Mouse (Mus musculus) kidney, postnatal 14 days (tissue): ENCODE data around the gene Mb.
A peak's percentile ranks its signal among the peaks of the same experiment; 100 is the strongest.
"Not testable (repeated sequence)": the region's sequence is repeated elsewhere in the genome, so short reads cannot be mapped to it uniquely, and the experiment has no call there.

Experiments
- DNase-seq: peaks from one replicate; pipeline ENCODE4 v3.0.0; 2022; ENCODE audit warnings: mixed read lengths

Gene Mb

DNA sequence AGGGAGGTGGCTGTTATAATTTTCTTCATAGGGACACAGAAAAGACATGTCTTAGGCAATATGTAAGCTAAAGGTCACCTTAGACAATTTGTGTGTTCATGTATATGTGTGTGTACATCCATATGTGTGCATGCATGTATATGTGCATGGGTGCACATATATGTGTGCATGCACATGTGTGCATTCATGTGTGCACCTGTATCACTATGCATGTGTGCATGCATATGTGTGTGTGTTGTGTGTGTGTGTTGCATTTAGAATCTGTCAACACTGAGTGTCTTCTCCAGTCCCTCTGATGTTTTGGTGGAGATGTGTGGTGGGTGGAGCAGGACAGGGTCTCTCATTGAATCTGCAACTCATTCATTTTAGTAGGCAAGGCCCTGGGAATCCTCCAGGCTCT, 12.3 kb upstream of the Mb start:
- no peak for DNase-seq

DNA sequence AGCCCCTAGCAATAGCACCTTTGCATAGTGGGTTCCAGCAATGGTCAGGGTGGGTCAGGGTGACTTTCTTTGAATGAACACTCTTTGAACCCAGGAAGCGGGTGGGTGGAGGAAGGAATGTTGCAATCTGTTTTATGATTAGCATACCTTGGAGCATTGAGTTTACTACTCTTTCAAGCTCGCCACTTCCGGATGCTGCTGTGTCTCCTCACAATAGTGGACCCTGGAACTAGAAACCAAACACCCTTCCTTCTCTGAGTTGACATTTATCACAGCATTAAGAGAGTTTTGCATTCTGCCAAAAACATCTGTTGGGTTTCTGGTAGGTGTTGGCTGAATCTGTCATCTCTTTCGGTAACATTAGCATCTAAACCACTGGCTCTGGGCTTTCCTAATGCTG, 8.9 kb upstream of the Mb start:
- not testable (repeated sequence) for DNase-seq

DNA sequence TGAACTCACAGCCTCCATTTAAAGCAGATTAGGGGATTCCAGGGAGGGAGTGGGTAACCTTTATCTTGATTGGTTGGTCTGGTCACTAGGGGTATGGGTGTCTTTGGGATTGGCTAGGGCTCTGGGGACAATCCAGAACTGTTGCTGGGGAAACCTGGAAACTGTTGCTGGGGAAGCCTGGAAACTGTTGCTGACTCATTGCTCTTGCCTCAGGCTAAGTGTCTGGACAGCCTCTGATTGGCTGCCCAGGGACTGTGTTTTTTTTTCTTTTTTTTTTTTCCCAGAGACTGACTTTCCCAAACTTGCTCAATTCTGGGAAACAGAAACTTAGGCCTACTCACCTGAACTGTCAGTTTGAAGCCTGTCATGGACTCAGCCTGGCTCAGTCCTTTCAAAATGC, 8.1 kb upstream of the Mb start:
- no peak for DNase-seq

DNA sequence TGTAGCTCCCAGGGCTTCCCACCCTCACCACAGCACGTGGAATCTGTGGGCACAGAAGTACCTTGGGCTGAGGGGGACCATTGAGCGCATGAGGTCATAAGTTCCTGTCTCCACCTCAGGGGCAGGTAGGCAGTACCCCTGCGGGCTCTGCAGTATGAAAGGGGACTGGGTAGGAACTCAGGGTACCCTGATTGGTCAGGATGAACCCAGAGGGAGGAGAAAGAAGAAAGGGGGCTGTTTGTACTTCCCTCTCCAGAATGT, 6.3 kb upstream of the Mb start:
- no peak for DNase-seq

DNA sequence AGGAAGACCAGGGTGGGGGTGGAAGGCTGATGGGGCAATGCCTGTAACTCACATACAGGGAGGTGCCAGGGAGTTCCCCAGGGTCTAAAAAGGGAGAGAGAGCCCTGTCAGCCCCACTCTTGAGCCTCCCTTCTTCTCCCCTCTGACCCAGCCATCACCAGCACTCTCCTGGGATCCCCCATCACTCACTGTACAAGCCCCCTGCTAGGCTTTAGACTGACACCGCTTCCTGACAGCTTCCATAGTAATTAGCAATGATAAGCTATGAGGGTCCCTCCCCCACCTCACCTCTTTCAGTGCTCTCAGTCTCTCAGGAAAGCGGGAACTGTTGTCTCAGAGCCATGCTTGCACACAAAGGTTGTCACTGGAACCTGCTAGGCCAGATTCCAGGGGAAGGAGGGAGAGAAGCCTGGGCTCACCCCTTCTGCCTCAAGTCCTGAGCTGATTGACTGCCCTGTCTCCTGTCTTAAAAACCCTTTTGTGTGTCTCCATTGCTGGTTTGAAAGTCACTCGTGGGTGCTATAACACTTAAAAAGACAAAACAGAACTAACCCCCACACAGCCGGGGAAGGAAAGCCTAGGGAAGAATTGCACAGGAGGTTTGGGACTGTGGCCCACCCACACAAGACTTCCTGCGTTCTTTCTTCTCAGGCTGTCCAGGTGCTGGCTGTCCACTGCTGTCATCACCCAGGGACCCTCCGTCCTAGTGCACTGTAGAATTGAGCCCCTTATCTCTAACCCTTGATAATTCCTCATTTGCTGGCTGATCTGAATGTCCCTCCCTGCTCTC, 5.7 kb upstream of the Mb start:
- no peak for DNase-seq

DNA sequence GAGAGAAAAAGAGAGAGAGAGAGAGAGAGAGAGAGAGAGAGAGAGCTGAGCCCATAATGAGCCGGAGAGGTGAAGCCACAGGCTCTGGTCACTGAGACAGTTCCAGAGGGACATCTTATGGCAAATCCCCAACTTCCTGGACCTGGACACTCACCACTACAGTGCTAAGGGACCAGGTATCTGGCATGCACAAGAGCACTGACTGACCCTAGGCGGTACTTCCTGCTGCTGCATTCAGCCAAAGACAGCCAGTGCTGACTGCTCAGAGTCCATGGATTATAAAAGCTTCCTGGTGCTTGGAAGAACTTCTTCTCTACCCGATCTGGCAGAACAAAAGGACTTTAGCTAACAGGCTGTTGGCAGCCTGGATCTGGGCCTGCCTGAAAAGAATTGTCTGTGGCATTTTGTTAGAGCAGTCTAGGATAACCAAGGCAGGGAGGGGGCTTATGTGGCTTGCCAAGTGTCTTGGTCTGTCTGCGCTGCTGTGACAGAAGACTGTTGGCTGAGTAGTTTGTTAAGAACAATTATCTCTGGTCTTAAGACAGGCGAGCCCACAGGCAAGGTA, 4.2 kb upstream of the Mb start:
- no peak for DNase-seq

DNA sequence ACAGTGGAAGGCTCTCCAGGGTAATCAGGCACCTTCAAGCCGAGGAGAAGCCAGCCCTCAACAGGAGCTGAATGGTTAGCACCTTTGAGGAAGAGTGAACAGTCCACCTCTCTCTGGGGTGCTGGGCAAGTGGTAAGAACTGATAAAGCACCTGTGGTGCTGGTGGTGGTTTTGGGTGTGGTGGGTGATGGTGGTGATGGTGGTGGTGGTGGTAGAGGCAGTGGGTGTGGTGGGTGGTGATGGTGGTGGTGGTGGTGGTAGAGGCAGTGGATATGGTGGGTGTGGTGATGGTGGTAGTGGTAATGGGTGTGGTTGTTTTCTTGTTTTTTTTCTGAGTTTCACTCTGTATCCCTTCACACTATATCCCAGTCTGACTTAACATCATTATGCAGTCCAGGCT, 2.6 kb upstream of the Mb start:
- no peak for DNase-seq

DNA sequence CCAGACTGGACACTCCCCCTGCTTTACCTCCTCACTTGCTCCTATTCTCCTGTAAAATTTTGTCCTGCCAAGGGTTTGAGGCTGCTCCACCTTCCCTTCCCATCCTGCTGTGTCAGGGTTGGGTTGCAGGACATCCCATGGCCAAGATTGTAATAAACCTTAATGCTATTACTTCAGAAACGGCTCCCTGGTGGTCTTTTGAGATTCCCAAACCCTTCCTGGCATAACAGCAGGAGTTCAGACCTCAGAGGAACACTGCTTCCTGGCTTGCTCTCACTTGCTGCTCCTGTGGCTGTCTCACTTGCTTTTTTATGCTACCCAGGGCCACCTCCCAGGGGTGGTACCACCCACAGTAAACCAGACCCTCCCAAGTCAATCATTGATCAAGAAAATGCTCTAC, 1.7 kb upstream of the Mb start:
- no peak for DNase-seq

DNA sequence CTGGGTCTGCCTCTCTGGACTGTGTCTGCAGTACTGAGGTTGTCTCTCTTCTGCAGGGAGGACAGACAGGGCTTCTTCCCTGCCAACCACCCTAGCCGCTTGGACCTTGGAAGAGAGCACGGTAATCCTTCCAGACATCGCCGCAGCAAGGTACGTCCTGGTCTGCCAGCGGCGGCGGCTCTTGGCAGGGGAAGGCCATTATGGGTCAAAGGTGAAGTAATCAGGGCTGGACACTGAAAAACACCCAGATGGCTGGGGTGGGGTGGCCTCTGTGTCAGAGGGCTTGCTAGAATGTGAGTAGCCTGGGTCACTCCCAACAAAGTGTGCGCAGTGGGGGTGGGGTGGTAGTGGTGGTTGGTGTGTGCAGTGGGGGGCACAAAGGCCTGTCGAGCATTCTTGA, 4.9 kb downstream of the Mb start:
- no peak for DNase-seq

DNA sequence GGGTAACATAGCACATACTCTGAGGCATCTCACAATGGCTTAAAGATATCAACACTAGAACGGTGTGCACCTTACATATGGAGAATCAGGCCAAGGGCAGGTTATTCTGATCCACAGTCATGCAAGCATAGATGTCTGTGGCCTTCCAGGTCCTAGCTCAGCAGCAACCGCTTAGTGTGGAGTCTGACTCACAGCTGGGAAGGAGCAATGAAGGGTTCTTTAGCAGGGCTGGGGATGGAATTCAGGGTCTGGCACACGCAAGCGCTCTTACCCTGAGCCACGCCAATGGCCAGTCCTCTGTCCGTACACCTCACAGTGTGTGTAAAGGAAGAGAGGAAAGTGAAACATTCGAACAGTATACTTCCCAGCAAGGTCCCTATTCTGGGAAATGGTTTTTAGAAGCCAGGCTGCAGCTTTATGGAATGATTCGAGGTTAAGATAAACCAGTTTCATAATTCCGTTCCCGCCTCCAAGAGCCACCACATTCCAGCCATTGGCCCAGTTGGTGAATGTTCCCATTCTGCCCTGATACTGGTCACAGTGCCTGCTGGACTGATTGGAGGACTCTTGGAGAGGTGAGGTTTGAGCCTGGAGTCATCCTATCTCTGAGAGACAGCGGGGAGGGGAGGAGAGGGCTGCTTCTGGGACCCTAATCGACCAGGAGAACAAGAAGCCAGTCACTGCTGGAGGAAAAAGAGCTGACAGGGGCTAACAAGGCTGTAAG, 5.7 kb downstream of the Mb start, which contains the start of gene Apol6:
TSS of gene Apol6 (plus strand) at position 133 of the 724 bp plus-strand sequence.
- no peak for DNase-seq

DNA sequence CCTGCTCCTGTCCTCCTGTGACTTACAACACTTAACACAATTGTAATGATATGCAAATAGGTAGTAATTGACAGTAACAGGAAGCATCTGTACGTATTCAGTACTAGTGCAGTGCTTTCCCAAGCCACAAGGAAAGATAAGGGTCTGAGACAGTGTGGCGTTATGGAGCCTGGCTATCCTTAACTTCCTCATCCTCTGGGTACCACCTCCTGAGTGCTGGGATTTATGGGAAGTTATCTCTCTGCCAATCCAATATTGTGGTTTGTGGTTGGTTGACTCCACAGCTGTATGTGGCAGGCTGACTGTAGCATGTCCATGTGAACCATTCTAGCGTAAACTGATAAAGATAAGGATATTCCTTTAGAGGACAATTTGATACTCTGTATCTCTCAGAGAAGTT, 9.7 kb downstream of the Mb start:
- no peak for DNase-seq

DNA sequence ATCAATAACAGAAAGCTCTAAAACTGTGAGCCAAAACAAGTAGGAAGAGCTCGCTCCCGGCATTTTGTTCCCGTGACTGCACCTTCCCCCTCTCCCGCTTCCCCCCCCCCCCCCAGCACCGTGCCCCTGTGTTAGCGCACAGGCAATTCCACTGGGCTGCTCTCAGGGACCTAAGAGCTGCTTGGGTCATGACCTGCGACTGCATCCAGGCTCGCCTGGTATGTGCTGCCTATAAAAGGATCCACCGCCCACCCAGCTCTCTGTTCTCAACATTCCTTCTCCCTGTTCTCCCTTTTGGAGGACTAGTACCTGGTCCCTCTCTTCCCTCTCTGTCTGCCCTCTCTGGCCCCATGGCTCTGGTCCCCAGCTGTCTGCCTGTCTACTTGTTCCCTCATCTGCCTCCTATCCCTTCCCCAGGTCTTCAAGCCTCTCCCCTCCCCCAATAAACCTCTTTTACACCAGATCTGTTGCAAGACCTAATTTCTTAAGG, 11.2 kb downstream of the Mb start:
- no peak for DNase-seq

DNA sequence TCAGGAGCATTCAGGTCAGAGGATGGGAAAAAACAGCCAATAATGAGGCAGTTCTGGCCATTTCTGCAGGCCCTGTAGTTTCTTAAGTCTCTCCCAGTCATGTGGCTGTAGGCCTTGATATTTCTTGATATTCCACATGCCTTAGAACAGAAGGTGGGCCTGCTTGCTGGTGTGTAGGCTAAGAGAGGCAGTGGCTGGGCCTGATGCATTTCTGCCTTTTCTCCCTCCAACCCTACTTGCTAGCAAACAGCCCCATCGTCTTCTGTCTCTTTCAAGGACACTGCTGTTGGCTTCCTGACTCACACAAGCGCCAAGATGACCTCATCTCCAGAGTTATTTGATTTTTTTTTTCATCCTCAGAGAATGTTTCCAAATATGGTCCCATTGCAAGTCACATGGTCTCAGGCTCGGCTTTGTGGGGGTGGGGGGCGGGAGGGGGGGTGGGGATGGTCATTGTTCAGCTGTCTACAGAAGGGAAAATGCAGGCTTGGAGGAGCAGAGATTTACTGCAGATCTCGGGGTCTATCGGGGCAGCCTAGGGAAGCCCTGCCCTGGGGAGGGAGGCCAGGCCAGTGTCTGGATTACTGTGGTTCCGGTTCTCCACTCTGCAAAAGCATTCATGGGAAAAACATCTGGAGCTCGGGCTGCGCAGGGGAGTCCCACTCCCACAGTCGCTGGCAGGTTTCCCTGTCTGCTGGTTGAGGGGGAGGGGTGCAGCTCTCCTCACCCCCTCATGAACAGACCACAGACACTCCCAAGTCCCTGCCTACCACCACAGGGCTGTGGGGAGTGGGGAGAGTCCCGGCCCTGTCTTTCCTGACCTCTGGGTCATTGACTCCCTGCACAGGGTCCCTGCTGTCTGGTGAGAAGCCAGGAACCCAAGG, 12.9 kb downstream of the Mb start:
- DNase-seq: peak; percentile 82

DNA sequence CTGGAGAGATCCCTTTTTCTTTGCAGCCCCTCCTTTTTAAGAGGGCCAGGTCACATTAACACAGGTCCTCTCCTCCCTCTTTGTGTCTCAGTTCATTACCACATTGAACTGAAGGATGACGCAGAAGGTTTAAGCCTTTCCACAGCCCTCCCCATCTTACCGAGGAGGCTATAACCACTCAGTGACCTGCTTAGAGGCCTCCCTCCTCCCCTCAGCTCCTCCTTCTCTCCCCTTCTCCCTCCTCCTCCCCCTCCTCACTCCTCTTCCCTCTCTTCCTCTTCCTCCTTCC, 13.5 kb downstream of the Mb start:
- DNase-seq: no peak

DNA sequence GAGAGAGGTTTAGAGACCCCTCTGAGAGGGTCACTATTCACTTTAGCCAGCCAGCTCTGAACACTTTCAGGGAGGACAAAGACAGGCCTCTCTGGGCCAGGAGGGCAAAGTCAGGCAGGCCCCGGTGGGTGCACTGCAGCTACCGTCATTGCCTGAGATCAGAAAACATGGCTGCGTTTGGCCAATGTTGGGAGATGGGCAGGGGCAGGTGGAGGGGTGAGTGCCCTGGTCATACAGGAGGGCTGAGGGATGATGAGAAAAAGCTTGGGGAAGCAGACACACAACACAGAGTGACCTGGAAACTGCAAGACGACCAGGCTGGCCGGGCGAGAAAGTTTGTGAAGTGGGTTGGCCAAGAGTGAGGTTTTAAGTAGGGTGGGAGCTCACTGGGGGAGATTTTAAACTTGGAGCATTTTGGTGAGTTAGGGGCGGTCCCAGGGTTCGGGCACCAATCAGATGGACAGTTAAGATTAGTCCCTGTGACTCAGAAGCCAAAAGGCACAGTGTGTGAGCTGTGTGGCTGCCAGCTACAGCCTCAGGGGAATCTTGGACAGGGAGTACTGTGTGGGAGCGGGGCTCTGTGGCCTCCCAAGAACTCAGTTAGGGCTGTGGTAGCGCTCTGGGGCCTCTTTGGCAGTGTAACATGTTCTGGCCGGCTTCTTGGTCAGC, 14.0 kb downstream of the Mb start:
- peak; percentile 78 for DNase-seq

DNA sequence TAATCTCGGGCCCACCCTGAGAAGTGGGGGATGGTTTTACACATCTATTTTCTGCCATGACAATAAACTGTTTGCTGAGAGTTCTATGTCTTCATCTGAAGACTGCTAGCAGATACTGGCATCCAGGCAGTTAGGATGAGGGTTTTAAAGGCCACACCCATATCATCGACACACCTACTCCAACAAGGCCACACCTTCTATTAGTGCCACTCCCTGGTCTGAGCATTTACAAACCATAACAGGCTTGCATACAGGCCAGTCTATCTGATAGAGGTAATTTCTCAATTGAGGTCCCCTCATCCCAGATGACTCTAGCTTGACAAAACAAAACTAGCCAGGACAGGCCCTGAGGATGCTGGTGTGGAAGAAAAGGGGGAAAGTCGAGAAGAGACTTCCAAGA, 14.8 kb downstream of the Mb start:
- no peak for DNase-seq

DNA sequence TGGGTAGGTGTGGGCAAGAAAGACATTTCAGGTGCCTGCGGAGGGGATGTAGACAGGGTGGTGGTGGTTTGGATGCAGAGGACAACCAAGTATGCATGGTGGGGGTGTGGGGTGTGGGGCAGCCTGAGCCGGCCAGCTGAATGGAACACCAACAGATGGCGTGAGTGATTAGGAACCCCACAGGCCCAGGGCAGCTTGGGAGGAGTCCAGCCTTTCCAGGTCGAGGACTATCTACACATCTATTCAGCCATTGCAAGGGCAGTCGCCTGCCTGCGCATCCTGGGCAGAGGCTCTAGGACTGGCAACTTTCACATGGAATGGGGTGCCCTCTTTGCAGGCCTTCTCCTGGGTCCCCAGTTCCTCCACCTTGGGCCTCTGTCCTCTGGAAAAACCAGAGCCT, 15.9 kb downstream of the Mb start:
- DNase-seq: no peak

DNA sequence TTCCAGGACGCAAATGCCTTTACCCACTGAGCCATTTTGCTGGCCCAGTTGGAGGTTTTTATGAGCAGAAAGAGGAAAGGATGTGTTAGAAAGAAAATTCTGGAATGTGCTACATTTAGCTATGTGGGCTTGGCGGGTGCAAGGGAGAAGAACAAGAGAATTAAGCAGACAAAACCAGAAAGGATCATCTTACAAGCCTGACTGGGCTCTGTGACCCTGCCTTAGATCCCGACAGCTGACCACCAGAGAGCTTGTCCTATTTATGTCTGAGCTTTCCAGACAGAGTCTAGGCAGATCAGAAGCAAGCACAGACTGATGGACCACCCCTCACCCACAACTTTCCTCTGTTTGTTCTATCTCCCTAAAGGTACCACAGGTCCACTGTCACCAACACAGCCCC, 19.2 kb downstream of the Mb start:
- DNase-seq: no peak

DNA sequence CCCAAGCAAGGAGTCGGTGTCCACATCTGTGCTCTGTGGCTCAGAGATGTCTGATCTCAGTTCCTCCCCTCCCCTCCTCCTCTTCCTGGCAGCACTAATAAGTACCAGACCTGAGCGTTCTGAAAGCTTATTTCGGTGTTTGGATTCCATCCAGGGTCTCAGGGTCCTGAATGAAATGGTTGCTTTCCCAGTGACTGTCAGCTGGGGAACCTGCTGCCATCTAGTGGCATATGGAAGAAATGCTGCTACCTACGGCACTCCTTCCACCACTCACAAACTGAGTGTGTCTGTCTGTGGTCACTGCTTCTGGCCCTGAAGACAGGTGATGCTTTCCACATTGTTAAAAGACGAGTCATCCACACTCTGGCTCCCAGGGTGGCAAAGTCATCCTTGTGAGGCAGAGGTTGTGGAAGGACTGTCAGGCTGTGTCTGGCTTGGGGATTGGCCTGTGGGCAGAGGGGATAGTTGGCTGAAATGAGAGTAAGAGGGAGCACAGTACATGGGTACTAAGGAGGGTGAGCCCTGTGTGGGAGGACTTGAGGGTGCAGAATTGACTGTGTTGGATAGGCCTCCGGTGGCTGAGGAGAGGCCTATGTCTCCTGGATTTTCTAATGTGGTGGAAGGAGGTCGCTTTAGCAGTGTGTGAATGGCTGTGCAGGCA, 21.0 kb downstream of the Mb start:
- peak; percentile 77 for DNase-seq

DNA sequence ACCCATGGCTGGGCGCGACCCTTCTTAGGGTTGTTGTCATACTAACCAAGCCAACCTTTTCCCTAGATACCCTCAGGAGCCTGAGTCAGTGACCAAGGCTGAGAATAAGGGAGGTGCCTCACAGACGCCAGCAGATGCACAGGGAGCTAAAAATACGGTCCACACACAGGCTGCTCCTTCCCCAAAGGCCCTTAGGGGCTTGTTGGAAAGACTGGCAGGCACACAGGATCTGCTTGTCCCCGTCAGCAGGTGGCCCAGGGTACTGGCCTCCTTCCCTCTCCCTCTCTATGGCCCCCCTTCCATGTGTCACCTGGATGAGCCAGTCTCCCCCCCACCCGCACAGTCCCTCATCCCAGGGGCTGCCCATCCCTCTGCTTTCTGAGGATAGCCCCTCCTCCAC, 22.8 kb downstream of the Mb start:
- no peak for DNase-seq

DNA sequence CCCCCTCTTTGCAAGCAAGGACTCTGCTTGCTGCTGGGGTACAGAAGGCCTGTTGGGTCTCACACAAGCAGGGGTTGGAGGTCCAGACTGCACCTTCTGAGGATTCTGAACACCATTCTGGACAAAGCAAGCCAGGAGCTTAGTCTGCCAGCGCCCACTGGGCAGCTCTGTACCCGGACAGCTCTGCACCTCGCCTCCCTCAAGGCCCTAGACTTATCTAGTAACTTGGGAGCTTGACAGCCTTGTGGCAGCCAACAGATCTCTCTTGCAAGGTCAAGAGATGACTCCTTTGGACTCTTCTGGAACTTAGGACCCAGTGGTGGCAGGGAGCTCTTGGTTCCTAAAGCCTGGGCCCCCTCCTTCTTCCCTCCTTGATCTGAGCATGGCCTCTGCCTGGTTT, 23.4 kb downstream of the Mb start:
- no peak for DNase-seq

DNA sequence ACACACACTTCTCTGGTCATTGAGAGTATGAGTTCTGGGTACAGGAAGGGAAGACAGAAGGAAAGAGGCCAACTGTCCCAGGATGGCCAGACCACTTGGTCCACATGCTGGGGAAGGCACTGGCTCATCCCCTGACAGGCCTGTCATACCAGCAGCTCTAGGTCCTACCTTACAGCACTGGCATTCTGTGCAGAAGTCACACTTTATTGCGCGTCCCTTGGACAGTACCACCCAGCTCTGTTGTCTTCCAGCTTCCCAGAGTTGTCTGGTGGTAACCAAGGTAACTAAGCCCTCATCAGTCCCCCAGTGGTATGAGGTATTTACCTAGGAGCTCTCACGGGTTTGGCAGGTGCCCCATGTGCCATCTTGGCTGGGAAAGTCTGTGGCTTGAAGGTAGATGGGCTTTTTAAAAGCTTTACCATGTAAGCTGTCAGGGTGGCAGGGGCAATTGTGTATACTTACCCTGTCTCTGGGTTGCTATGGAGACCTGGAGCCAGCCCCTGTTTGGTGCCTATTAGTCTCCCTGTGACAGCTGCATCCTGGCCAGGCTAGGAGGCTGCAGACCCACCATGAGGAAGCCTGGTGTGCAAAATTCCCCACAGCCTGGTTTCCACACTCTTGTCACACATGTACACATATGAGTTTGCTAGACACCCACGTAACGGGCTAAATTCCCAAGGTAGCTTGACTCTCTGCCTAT, 24.4 kb downstream of the Mb start:
- no peak for DNase-seq
